Mouse (Mus musculus) ES-Bruce4 (cell line): ENCODE measurements around the gene Adam33.

Experiments
- CTCF ChIP-seq: IDR thresholded peaks from one replicate; pipeline ENCODE4 v1.8.1; 2011; ENCODE audit warnings: low read depth, low read length
- EP300 ChIP-seq: IDR thresholded peaks from 2 replicates; pipeline ENCODE4 v1.6.1; 2011; ENCODE audit warnings: low read depth, low read length; ENCODE audit not compliant: insufficient read depth
- POLR2A ChIP-seq: IDR thresholded peaks from one replicate; pipeline ENCODE4 v1.8.1; 2011; ENCODE audit warnings: low read length; ENCODE audit not compliant: insufficient read depth

- TF ChIP-seq POLR2A, result no peak
- no peak for TF ChIP-seq EP300
- TF ChIP-seq CTCF, result no peak
Observed at GRCm38 (mm10) chr2:131036757-131037156, 26.9 kb downstream of the Adam33 start.
